Mouse (Mus musculus) neural tube, embryonic 12.5 days (tissue): ENCODE results near the gene Psmb4. TPM values are rescaled to one million over a fixed set of nuclear protein-coding genes. Genes with fewer than 3 reads are reported as not detected.

Source experiments
- ATAC-seq: fragments of 200-750 bp; cut with Nextera tagmentation; 2 replicates; pipeline ENCODE4 v1.8.0; 2017; ENCODE audit warnings: low read depth, mild to moderate bottlenecking, moderate TSS enrichment, moderate library complexity; ENCODE audit not compliant: low FRiP score
- H3K27ac ChIP-seq: fragments of 300-500 bp; sonication (generic); 2 replicates; pipeline ENCODE4 v1.5.1; 2016
- H3K27me3 ChIP-seq: fragments of 300-500 bp; sonication (generic); replicated peaks from 2 replicates; pipeline ENCODE4 v1.6.1; 2016; ENCODE audit warnings: mild to moderate bottlenecking
- H3K36me3 ChIP-seq: fragments of 300-500 bp; sonication (generic); 2 replicates; pipeline ENCODE4 v1.6.1; 2016; ENCODE audit warnings: mild to moderate bottlenecking
- H3K4me1 ChIP-seq: fragments of 300-500 bp; sonication (generic); 2 replicates; pipeline ENCODE4 v1.6.1; 2016
- H3K4me2 ChIP-seq: fragments of 300-500 bp; sonication (generic); replicated peaks from 2 replicates; pipeline ENCODE4 v1.6.1; 2016; ENCODE audit warnings: mild to moderate bottlenecking
- H3K4me3 ChIP-seq: fragments of 300-500 bp; sonication (generic); 2 replicates; pipeline ENCODE4 v1.5.1; 2016
- H3K9ac ChIP-seq: fragments of 300-500 bp; sonication (generic); 2 replicates; pipeline ENCODE4 v1.6.1; 2016; ENCODE audit warnings: mild to moderate bottlenecking
- H3K9me3 ChIP-seq: fragments of 300-500 bp; sonication (generic); 2 replicates; pipeline ENCODE4 v1.6.1; 2016; ENCODE audit warnings: mild to moderate bottlenecking
- WGBS: fragments of 180-500 bp; shearing (Covaris S2); methylation state at CpG from one replicate; pipeline ENCODE4 v1.1.7; 2016; 5-methylcytosine and 5-hydroxymethylcytosine counted together
- polyA plus RNA-seq: library from polyadenylated mRNA; unstranded; fragments of >200 nt; fragmentation: Nextera tagmentation; extraction: Ambion mirVana; gene quantifications from 2 replicates; pipeline ENCODE4 v1.2.1, GENCODE M21; 2016

Psmb4 gene
- polyA plus RNA-seq, 1 experiment from 2014 or later, result 332 TPM

DNA sequence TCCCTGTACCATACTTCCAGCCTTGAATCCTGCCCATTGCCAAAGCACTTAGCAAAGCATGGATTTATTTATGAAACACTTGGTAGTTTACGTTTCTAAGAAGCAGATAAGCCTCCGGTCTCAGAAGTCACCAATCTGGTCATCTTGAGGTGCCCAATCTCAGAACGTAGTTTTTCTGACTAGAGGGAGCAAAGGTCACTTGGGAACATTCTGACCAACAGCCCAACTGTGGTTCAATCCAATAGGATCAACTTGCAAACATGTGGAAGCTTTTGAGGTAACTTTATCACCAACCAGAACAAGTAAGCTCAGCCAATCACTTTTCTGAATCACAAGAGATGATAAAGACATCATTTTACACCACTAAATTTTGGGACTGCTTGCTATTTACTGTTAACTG is 51.4 kb downstream of the Psmb4 start:
- no peaks in the 10 kb centered on the region for H3K9me3 ChIP-seq
- WGBS, result 85% methylated on average over 3 of the region's 3 CpGs
- peaks cover 17% of the 10 kb centered on the region for H3K4me1 ChIP-seq

More for the DNA sequence above, 51.4 kb downstream of the Psmb4 start:
- no peak overlapping the region for H3K9ac ChIP-seq
- no peak overlapping the region for H3K4me3 ChIP-seq
- no peaks in the 10 kb centered on the region for H3K36me3 ChIP-seq
- H3K27me3 ChIP-seq, result no peaks in the 10 kb centered on the region
- ATAC-seq, result no peak
- H3K27ac ChIP-seq, result no peak overlapping the region
- no peak overlapping the region for H3K4me2 ChIP-seq

Other genes with a start within 250 kb of the Psmb4 start
- gene Gm10972, start 243.8 kb downstream of the Psmb4 start, polyA plus RNA-seq, result not detected in 2 replicates
- 2.9 and 3.5 TPM in 2 replicates for gene Tuft1, start 228.1 kb downstream of the Psmb4 start, polyA plus RNA-seq
- gene Selenbp2, start 193.4 kb downstream of the Psmb4 start, polyA plus RNA-seq, result not detected in 2 replicates
- gene Cgn, start 100.5 kb downstream of the Psmb4 start, polyA plus RNA-seq, result 4.1 and 4.3 TPM in 2 replicates
- gene Pogz, start 49.4 kb downstream of the Psmb4 start, polyA plus RNA-seq, result 20.9 and 21.0 TPM in 2 replicates
- 9.6 and 9.7 TPM in 2 replicates for gene Selenbp1, start 46.1 kb upstream of the Psmb4 start, polyA plus RNA-seq
- 8.4 and 9.8 TPM in 2 replicates for gene Rfx5, start 67.1 kb upstream of the Psmb4 start, polyA plus RNA-seq
- 20.1 and 23.0 TPM in 2 replicates for gene Pi4kb, start 87.8 kb upstream of the Psmb4 start, polyA plus RNA-seq
- 33.2 and 34.9 TPM in 2 replicates for gene Zfp687, start 128.5 kb upstream of the Psmb4 start, polyA plus RNA-seq
- gene Psmd4, start 155.7 kb upstream of the Psmb4 start, polyA plus RNA-seq, result 286 and 291 TPM in 2 replicates
- 20.4 and 22.8 TPM in 2 replicates for gene Pip5k1a, start 220.0 kb upstream of the Psmb4 start, polyA plus RNA-seq
- gene Vps72, start 224.1 kb upstream of the Psmb4 start, polyA plus RNA-seq, result 227 and 232 TPM in 2 replicates
- gene Tmod4, start 237.5 kb upstream of the Psmb4 start, polyA plus RNA-seq, result 1.3 and 1.6 TPM in 2 replicates
- gene Scnm1, start 247.1 kb upstream of the Psmb4 start, polyA plus RNA-seq, result 86.5 and 91.3 TPM in 2 replicates
- 24.5 and 24.8 TPM in 2 replicates for gene Lysmd1, start 247.1 kb upstream of the Psmb4 start, polyA plus RNA-seq